Mouse (Mus musculus) layer of hippocampus, adult 9-11 months (tissue): ENCODE measurements around the gene Gsdma.
"Not testable (repeated sequence)": the region's sequence is repeated elsewhere in the genome, so short reads cannot be mapped to it uniquely, and the experiment has no call there.

ENCODE experiments used
- DNase-seq: peaks from one replicate; pipeline ENCODE4 v3.0.0; 2022

Gsdma gene

GRCm38 (mm10) chr11:98711046-98711434 lies 46.9 kb downstream of the Gsdma start:
- no peak for DNase-seq

GRCm38 (mm10) chr11:98712009-98712408 lies 47.9 kb downstream of the Gsdma start:
- not testable (repeated sequence) for DNase-seq

- no peak for DNase-seq
Observed at GRCm38 (mm10) chr11:98713703-98714102, 49.6 kb downstream of the Gsdma start.

- DNase-seq = no peak
Observed at GRCm38 (mm10) chr11:98715946-98716345, 51.8 kb downstream of the Gsdma start.

- DNase-seq = peak; percentile 78
Observed at GRCm38 (mm10) chr11:98717904-98718303, 53.8 kb downstream of the Gsdma start.

- DNase-seq = no peak
Observed at GRCm38 (mm10) chr11:98720756-98721155, 56.6 kb downstream of the Gsdma start.

GRCm38 (mm10) chr11:98721458-98722226 lies 57.5 kb downstream of the Gsdma start:
- peak; percentile 76 for DNase-seq

GRCm38 (mm10) chr11:98723098-98723497 lies 58.9 kb downstream of the Gsdma start:
- DNase-seq = no peak

GRCm38 (mm10) chr11:98725926-98726506 lies 61.9 kb downstream of the Gsdma start:
- DNase-seq = no peak
